In the genomic region with DNA sequence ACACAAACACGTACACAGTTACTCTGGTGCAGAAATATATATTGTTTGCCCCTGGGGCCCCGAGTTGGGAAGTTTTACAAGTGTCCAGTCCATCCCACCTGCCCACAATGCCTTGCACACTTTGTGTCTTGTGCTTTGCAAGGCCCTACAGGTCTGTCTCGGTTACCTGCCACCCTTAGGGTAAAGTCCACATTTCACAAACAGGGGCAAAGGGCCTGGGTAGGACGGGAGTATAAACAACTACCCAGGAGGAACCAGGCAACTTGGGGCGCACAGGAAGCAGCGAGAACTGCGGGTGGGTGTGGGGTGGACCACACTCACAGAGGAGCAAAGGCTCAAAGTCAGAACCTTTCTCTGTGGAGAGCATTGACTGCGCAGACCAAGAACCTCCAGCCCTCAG, we compare ENCODE assay signal across 10 mouse cellular contexts. TPM values are rescaled to one million over a fixed set of nuclear protein-coding genes. Genes with fewer than 3 reads are reported as not detected.
DNase-seq lines count a peak whose midpoint lies in the region; ATAC-seq lines count a peak whose summit lies in the region.
"Had no signal": no experiment of that assay in that cellular context is flagged by ENCODE, and none has a peak within 500 bp of the region (broad histone marks: within the 10 kb centered on the region; RNA-seq: fewer than 3 reads in every experiment).

No protein-coding gene starts in this region.

- H3K9ac ChIP-seq in heart, embryonic 12.5 days = no peak overlapping the region
- H3K9ac ChIP-seq in embryonic facial prominence, embryonic 11.5 days (replicated peaks; ENCODE audit: low read length) = peak overlapping the region; percentile 9
- no peak overlapping the region for H3K9ac ChIP-seq in neural tube, embryonic 12.5 days

- H3K9me3 ChIP-seq in heart, embryonic 12.5 days (replicated peaks) = no peaks in the 10 kb centered on the region
- no peaks in the 10 kb centered on the region for H3K9me3 ChIP-seq in embryonic facial prominence, embryonic 11.5 days (replicated peaks; ENCODE audit: control insufficient read depth, low read length)
- no peaks in the 10 kb centered on the region for H3K9me3 ChIP-seq in neural tube, embryonic 12.5 days

- peak overlapping the region; percentile 28; the same call in 1 of the 2 replicates for H3K27ac ChIP-seq in heart, embryonic 12.5 days (ENCODE audit: poor library complexity, severe bottlenecking)
- H3K27ac ChIP-seq in embryonic facial prominence, embryonic 11.5 days (replicated peaks; ENCODE audit: low read depth, low read length) = 0 out of 2 replicates have a peak overlapping the region, but pooled peaks have one; percentile 8
- no peak overlapping the region for H3K27ac ChIP-seq in neural tube, embryonic 12.5 days

- no peak for DNase-seq in heart, postnatal 14 days
- no peak for DNase-seq in embryonic facial prominence, embryonic 11.5 days (ENCODE audit: low spot score)
- DNase-seq in kidney, postnatal 10 days = peak; percentile 67
- no peak for DNase-seq in urinary bladder, postnatal 14 days (ENCODE audit: low spot score)
- DNase-seq in testis, postnatal 14 days (ENCODE audit: low spot score) = no peak
- DNase-seq in cerebellum, postnatal 10 days = no peak
- DNase-seq: cerebellum, adult 18-20 months; gastrocnemius, postnatal 25 days had no signal

- H3K27me3 ChIP-seq in heart, embryonic 12.5 days (replicated peaks) = peaks cover 42% of the 10 kb centered on the region
- peaks cover 23% of the 10 kb centered on the region for H3K27me3 ChIP-seq in embryonic facial prominence, embryonic 11.5 days (ENCODE audit: control insufficient read depth, insufficient read depth, low read length)
- H3K27me3 ChIP-seq in neural tube, embryonic 12.5 days (replicated peaks) = peaks cover 44% of the 10 kb centered on the region

- intact Hi-C loops in heart, postnatal 14 days (cut with DNase I) = no loop called here

- H3K4me3 ChIP-seq in heart, embryonic 12.5 days = no peak overlapping the region
- no peak overlapping the region for H3K4me3 ChIP-seq in embryonic facial prominence, embryonic 11.5 days (ENCODE audit: low read depth, low read length)
- H3K4me3 ChIP-seq in neural tube, embryonic 12.5 days = no peak overlapping the region

- no peaks in the 10 kb centered on the region for H3K36me3 ChIP-seq in heart, embryonic 12.5 days
- no peaks in the 10 kb centered on the region for H3K36me3 ChIP-seq in embryonic facial prominence, embryonic 11.5 days (replicated peaks; ENCODE audit: control insufficient read depth, insufficient read depth, low read depth, low read length)
- H3K36me3 ChIP-seq in neural tube, embryonic 12.5 days = no peaks in the 10 kb centered on the region

- no peak for ATAC-seq in heart, embryonic 12.5 days (ENCODE audit: insufficient number of reproducible peaks, low FRiP score)
- no peak for ATAC-seq in embryonic facial prominence, embryonic 11.5 days (replicated peaks; ENCODE audit: insufficient number of reproducible peaks, low FRiP score, low TSS enrichment, low read depth)
- ATAC-seq in neural tube, embryonic 12.5 days (ENCODE audit: low FRiP score, low read depth) = no peak

- peaks cover 41% of the 10 kb centered on the region for H3K4me1 ChIP-seq in heart, embryonic 12.5 days (replicated peaks)
- H3K4me1 ChIP-seq in embryonic facial prominence, embryonic 11.5 days (ENCODE audit: control insufficient read depth, insufficient read depth, low read length) = no peaks in the 10 kb centered on the region; the same call in 1 of the 2 replicates
- H3K4me1 ChIP-seq in neural tube, embryonic 12.5 days = peaks cover 8% of the 10 kb centered on the region; the same call in 1 of the 2 replicates

- H3K4me2 ChIP-seq in heart, embryonic 12.5 days = 0 out of 2 replicates have a peak overlapping the region, but pooled peaks have one; percentile 7
- H3K4me2 ChIP-seq in embryonic facial prominence, embryonic 11.5 days (ENCODE audit: low read depth, low read length) = peak overlapping the region; percentile 23; the same call in 1 of the 2 replicates
- peak overlapping the region; percentile 84 for H3K4me2 ChIP-seq in neural tube, embryonic 12.5 days (replicated peaks)

- WGBS in heart, embryonic 12.5 days = 54% methylated on average over 8 of the region's 8 CpGs
- 30% methylated on average over 8 of the region's 8 CpGs for whole genome bisulfite sequencing in embryonic facial prominence, embryonic 11.5 days
- 56% methylated on average over 8 of the region's 8 CpGs for WGBS in neural tube, embryonic 12.5 days

RNA-seq across cellular contexts. Expression of a gene that starts 1.8 kb away (rescaled TPM):
- 7.5 and 7.6 TPM in 2 replicates for polyA plus RNA-seq in heart, embryonic 12.5 days (2016; fragmentation: Nextera tagmentation; extraction: Ambion mirVana)
- total RNA-seq in heart, postnatal 14 days (2021) = 1 to 10 TPM; 6.8 to 7.8 TPM
- polyA plus RNA-seq in embryonic facial prominence, embryonic 11.5 days (2014; fragmentation: Nextera tagmentation; extraction: Ambion mirVana) = 10.2 and 10.6 TPM in 2 replicates
- 14.6 and 16.0 TPM in 2 replicates for polyA plus RNA-seq in neural tube, embryonic 12.5 days (2016; fragmentation: Nextera tagmentation; extraction: Ambion mirVana)

RNA-seq across cellular contexts. Expression of a gene that starts 21.9 kb away (rescaled TPM):
- polyA plus RNA-seq in heart, embryonic 12.5 days (2016; fragmentation: Nextera tagmentation; extraction: Ambion mirVana) = 132 and 136 TPM in 2 replicates
- total RNA-seq in heart, postnatal 14 days (2021) = 10 to 100 TPM; 48.4 to 51.6 TPM
- 268 and 270 TPM in 2 replicates for polyA plus RNA-seq in embryonic facial prominence, embryonic 11.5 days (2014; fragmentation: Nextera tagmentation; extraction: Ambion mirVana)
- polyA plus RNA-seq in neural tube, embryonic 12.5 days (2016; fragmentation: Nextera tagmentation; extraction: Ambion mirVana) = 155 and 156 TPM in 2 replicates

RNA-seq across cellular contexts. Expression of a gene that starts 38.6 kb away (rescaled TPM):
- polyA plus RNA-seq in heart, embryonic 12.5 days (2016; fragmentation: Nextera tagmentation; extraction: Ambion mirVana) = 2,275 and 2,341 TPM in 2 replicates
- 1,000 to 10,000 TPM; 1,645 to 1,937 TPM for total RNA-seq in heart, postnatal 14 days (2021)
- polyA plus RNA-seq in embryonic facial prominence, embryonic 11.5 days (2014; fragmentation: Nextera tagmentation; extraction: Ambion mirVana) = 3,098 and 3,409 TPM in 2 replicates
- polyA plus RNA-seq in neural tube, embryonic 12.5 days (2016; fragmentation: Nextera tagmentation; extraction: Ambion mirVana) = 2,521 and 2,605 TPM in 2 replicates

RNA-seq across cellular contexts. Expression of a gene that starts 38.9 kb away (rescaled TPM):
- polyA plus RNA-seq in heart, embryonic 12.5 days (2016; fragmentation: Nextera tagmentation; extraction: Ambion mirVana) = 420 and 432 TPM in 2 replicates
- total RNA-seq in heart, postnatal 14 days (2021) = 100 to 1,000 TPM; 264 to 297 TPM
- 765 and 782 TPM in 2 replicates for polyA plus RNA-seq in embryonic facial prominence, embryonic 11.5 days (2014; fragmentation: Nextera tagmentation; extraction: Ambion mirVana)
- polyA plus RNA-seq in neural tube, embryonic 12.5 days (2016; fragmentation: Nextera tagmentation; extraction: Ambion mirVana) = 471 and 498 TPM in 2 replicates

RNA-seq across cellular contexts. Expression of a gene that starts 40.1 kb away (rescaled TPM):
- polyA plus RNA-seq in heart, embryonic 12.5 days (2016; fragmentation: Nextera tagmentation; extraction: Ambion mirVana) = 10.2 and 11.9 TPM in 2 replicates
- total RNA-seq in heart, postnatal 14 days (2021) = 1 to 10 TPM; 7.0 to 8.4 TPM
- 13.6 and 15.0 TPM in 2 replicates for polyA plus RNA-seq in embryonic facial prominence, embryonic 11.5 days (2014; fragmentation: Nextera tagmentation; extraction: Ambion mirVana)
- polyA plus RNA-seq in neural tube, embryonic 12.5 days (2016; fragmentation: Nextera tagmentation; extraction: Ambion mirVana) = 18.9 and 20.3 TPM in 2 replicates

Comparison
In these comparisons a context has a peak if more than half of its experiments do, and no peak if none do; other contexts are left out.
1. H3K4me2 ChIP-seq: peak in every context shown above with its lines; median percentile 84 in neural tube, embryonic 12.5 days; 23 in embryonic facial prominence, embryonic 11.5 days; 7 in heart, embryonic 12.5 days.